Mouse (Mus musculus) testis, postnatal 10 days (tissue): ENCODE data around the gene Tmem255a.

Experiments used
- DNase-seq: peaks from one replicate; pipeline ENCODE4 v3.0.0; 2021; ENCODE audit warnings: low spot score

The Tmem255a gene

GRCm38 (mm10) chrX:38166064-38166463, 86.2 kb downstream of the Tmem255a start:
- no peak for DNase-seq

DNA sequence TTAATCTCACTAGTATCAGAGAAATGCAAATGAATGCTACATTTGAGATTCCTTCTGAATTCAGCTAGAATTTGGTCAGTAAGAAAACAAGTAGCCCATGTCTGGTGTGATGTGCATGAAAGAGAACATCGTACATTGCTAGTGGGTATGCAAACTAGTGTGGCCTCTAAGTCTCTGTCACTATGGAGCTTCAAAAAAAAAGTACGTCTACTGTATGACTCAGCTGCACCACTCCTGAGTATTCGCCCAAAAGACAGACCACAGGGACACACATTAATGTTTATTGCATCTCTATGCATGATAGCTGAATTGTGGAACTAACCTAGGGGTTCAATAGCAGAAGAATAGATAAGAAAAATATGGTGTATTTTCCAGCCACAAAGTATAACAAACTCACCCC, 86.9 kb downstream of the Tmem255a start:
- no peak for DNase-seq

DNA sequence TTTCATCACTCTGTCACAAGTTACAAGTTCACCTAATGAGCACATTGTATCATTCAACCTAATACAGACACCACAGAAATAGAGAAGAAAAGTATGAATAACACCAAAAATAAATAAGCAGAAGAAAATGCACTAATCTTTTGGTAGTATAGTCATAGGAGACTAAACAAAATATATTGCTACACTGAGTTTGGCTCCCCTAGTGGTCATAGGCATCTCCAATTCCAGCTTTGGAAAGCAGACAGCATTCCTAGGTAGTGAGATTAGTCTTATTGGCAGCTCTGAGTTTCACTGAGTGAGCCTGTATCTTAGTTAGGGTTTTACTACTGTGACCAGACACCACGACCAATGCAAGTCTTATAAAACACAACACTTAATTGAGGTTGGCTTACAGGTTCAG, 93.1 kb downstream of the Tmem255a start:
- no peak for DNase-seq
